Mouse (Mus musculus) small intestine, adult 2 months (tissue): ENCODE data around the gene Sulf2.
A peak's percentile ranks its signal among the peaks of the same experiment; 100 is the strongest.
"Not testable (repeated sequence)": the region's sequence is repeated elsewhere in the genome, so short reads cannot be mapped to it uniquely, and the experiment has no call there.

ENCODE experiments used
- CTCF ChIP-seq: fragments of 200-500 bp; IDR thresholded peaks from 2 replicates; pipeline ENCODE4 v1.5.1; 2012; ENCODE audit warnings: low read depth, mild to moderate bottlenecking, control low read depth, inconsistent platforms, low read length, moderate library complexity, mixed read lengths; ENCODE audit not compliant: insufficient replicate concordance, insufficient read length; ENCODE audit errors: extremely low read depth
- POLR2A ChIP-seq: fragments of 200-500 bp; IDR thresholded peaks from 2 replicates; pipeline ENCODE4 v1.6.1; 2012; ENCODE audit warnings: low read depth, mild to moderate bottlenecking, control low read depth, inconsistent platforms, low read length, moderate library complexity

DNA sequence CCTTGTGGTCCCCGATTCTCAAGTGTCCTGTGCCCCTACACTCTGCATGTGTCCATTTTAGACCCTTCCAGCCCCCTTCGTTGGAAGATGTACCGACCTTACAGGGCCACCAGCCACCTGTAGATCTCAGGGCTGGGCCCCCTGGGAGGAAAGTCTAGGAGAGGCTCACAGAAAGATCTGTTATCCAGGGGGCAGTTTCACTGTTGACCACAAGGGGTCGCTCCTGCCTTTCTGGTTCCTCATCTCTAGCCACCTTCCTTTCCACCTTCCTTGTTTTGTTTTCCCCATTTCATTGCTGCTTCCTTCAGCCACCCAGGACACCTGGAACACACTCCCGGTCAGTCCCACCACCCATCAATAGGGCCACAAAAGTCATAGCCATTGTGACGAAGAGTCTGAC lies 70.5 kb downstream of the Sulf2 start:
- TF ChIP-seq CTCF, result peak; percentile 48; the same call in 1 of the 2 replicates
- TF ChIP-seq POLR2A, result not testable (repeated sequence)
